Mouse (Mus musculus): ENCODE measurements around the gene Rad54l2. TPM values are rescaled to one million over a fixed set of nuclear protein-coding genes. Genes with fewer than 3 reads are reported as not detected.

Rad54l2 gene
- polyA plus RNA-seq, 1 experiment from 2014 or later, result 8.8 TPM

DNA sequence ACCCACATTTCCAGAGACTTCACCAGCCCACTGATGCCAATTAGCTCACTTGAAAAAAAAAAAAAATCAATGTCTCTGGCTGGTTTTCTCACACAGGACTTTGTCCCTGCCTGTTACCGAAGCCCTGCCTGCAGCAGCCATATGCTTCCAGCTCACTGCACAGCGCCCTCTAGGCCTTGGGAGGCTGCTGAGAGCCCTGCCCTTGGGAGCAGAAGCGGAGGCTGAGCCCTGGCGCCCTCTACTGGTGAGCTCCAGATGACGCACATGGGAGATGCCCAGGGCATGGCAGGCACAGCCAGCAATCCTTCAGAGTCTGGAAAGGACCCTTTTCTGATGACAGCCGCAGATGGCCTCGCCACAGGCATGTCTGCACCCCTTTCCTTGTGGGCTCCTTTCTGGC lies 145.9 kb downstream of the Rad54l2 start:
- no peaks in the 10 kb centered on the region for H3K9me3 ChIP-seq
- no peak overlapping the region for H3K9ac ChIP-seq
- ATAC-seq (ENCODE audit: low FRiP score, low read depth), result no peak
- peaks cover 11% of the 10 kb centered on the region for H3K27me3 ChIP-seq
- H3K4me3 ChIP-seq, result no peak overlapping the region
- no peak overlapping the region for H3K27ac ChIP-seq
- H3K36me3 ChIP-seq, result no peaks in the 10 kb centered on the region
- WGBS, result 27% methylated on average over 7 of the region's 7 CpGs
- H3K4me2 ChIP-seq (replicated peaks), result no peak overlapping the region
- H3K4me1 ChIP-seq, result no peaks in the 10 kb centered on the region

DNA sequence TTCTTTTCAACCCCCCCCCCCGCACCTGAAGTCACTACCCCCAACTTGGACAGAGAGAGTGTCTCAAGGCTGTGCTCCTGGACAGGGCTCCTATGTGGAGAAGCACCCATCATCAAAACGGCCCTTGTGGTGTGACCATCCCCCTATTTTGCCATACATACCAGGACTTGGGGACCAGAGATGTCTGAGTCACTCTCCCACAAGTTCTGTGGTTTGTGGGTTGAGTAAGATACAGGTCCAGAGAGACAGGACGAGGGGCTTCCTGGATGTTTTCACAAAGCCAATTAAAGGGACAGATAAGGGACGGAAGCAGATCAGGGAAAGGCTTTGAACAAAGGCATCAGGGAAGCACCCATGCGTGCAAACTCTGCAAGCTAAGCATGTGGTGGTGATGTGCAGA lies 147.6 kb downstream of the Rad54l2 start:
- H3K9me3 ChIP-seq, result no peaks in the 10 kb centered on the region
- H3K27me3 ChIP-seq, result no peaks in the 10 kb centered on the region
- H3K4me2 ChIP-seq (replicated peaks), result no peak overlapping the region
- no peak overlapping the region for H3K27ac ChIP-seq
- no peaks in the 10 kb centered on the region for H3K4me1 ChIP-seq
- 60% methylated on average over 5 of the region's 5 CpGs for WGBS
- ATAC-seq (ENCODE audit: low FRiP score, low read depth), result no peak
- no peak overlapping the region for H3K4me3 ChIP-seq
- H3K9ac ChIP-seq, result no peak overlapping the region
- no peaks in the 10 kb centered on the region for H3K36me3 ChIP-seq

DNA sequence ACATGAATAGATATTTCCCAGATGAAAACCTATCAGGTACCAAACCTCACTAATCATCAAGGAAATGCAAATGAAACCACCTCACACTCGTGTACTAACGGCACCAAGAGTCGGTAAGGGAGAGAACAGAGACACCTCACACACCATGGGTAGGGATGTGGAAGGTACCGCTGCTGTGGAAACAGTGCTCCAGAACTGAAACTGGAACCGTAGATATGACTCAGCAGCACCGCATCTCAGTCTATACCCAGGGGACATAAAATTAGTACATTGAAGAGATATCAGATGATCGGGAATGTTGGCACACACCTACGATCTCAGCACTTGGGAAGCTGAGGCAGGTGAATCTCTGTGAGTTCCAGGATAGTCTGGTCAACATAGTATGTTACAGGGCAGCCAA lies 150.8 kb downstream of the Rad54l2 start:
- no peak for ATAC-seq (ENCODE audit: low FRiP score, low read depth)
- whole genome bisulfite sequencing, result 91% methylated on average over 8 of the region's 8 CpGs
- H3K4me1 ChIP-seq, result no peaks in the 10 kb centered on the region
- no peak overlapping the region for H3K4me2 ChIP-seq (replicated peaks)
- no peaks in the 10 kb centered on the region for H3K9me3 ChIP-seq
- H3K9ac ChIP-seq, result no peak overlapping the region
- no peaks in the 10 kb centered on the region for H3K27me3 ChIP-seq
- no peaks in the 10 kb centered on the region for H3K36me3 ChIP-seq
- no peak overlapping the region for H3K27ac ChIP-seq
- no peak overlapping the region for H3K4me3 ChIP-seq

Other genes starting within 250 kb of the Rad54l2 start
- not detected in 2 replicates for gene Iqcf3, start 227.6 kb downstream of the Rad54l2 start, polyA plus RNA-seq (2015; fragmentation: Nextera tagmentation; extraction: Ambion mirVana)
- not detected in 2 replicates for gene Iqcf4, start 218.2 kb downstream of the Rad54l2 start, polyA plus RNA-seq (2015; fragmentation: Nextera tagmentation; extraction: Ambion mirVana)
- gene Iqcf6, start 162.6 kb downstream of the Rad54l2 start, polyA plus RNA-seq (2015; fragmentation: Nextera tagmentation; extraction: Ambion mirVana), result not detected in 2 replicates
- 0.11 TPM in 1 of 2 replicates, not detected in the other for gene Grm2, start 133.1 kb downstream of the Rad54l2 start, polyA plus RNA-seq (2015; fragmentation: Nextera tagmentation; extraction: Ambion mirVana)
- gene Tex264, start 103.3 kb downstream of the Rad54l2 start, polyA plus RNA-seq (2015; fragmentation: Nextera tagmentation; extraction: Ambion mirVana), result 55.7 and 61.5 TPM in 2 replicates
- 19.3 and 21.8 TPM in 2 replicates for gene Dcaf1, start 32.7 kb upstream of the Rad54l2 start, polyA plus RNA-seq (2015; fragmentation: Nextera tagmentation; extraction: Ambion mirVana)
- 9.8 and 10.6 TPM in 2 replicates for gene Rbm15b, start 98.2 kb upstream of the Rad54l2 start, polyA plus RNA-seq (2015; fragmentation: Nextera tagmentation; extraction: Ambion mirVana)
- 254 and 278 TPM in 2 replicates for gene Manf, start 102.8 kb upstream of the Rad54l2 start, polyA plus RNA-seq (2015; fragmentation: Nextera tagmentation; extraction: Ambion mirVana)